Mouse (Mus musculus): Measurements from ENCODE around the gene Smad1.

DNA sequence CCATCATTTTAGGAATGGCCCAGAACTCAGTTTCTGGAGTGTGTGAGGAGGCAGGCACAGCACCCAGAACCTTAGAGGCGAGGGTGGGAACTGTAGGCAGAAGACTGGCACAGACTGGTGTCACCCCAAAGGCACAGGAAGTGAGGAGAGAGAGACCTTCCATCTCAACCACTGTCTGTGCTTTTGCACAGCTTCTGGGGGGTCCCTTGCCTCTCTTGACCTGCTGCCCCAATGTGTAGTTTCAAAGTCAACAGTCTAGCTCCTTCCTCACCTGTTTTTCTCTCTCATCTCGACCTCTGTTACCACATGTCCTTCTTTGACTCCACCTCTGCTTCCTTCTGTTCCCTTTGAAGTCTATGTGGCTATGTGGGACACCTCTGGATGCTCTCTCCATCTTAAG, 88.5 kb downstream of the Smad1 start:
- TF ChIP-seq CTCF (IDR thresholded peaks at IDR 0.05; ENCODE audit: low read depth, low read length) (no peak), POLR2A (IDR thresholded peaks at IDR 0.05; ENCODE audit: insufficient read depth, low read length) (no peak)
